Mouse (Mus musculus) kidney, adult 2 months (tissue): ENCODE data around the gene Adgrl2.

Experiments
- CTCF ChIP-seq: fragments of 200-500 bp; conservative IDR thresholded peaks from 2 replicates; pipeline ENCODE4 v1.5.1; 2011; ENCODE audit warnings: low read depth, mild to moderate bottlenecking, control low read depth, low read length, moderate library complexity, mixed read lengths; ENCODE audit not compliant: insufficient read depth, insufficient read length
- POLR2A ChIP-seq: fragments of 200-500 bp; IDR thresholded peaks from one replicate; pipeline ENCODE4 v1.6.1; 2011; ENCODE audit warnings: low read depth, low read length, control low read depth

GRCm38 (mm10) chr3:148964991-148965605, 25.3 kb downstream of the Adgrl2 start:
- TF ChIP-seq CTCF (no peak), POLR2A (no peak)
